Mouse (Mus musculus) cerebellum, postnatal 14 days (tissue): ENCODE results near the gene Gm38431.
A peak's percentile ranks its signal among the peaks of the same experiment; 100 is the strongest.

Experiments used
- DNase-seq, 2 experiments: peaks; one replicate each; pipeline ENCODE4 v3.0.0; 2021; ENCODE audit warnings: mixed read lengths in 2 of 2

Gm38431 gene

DNA sequence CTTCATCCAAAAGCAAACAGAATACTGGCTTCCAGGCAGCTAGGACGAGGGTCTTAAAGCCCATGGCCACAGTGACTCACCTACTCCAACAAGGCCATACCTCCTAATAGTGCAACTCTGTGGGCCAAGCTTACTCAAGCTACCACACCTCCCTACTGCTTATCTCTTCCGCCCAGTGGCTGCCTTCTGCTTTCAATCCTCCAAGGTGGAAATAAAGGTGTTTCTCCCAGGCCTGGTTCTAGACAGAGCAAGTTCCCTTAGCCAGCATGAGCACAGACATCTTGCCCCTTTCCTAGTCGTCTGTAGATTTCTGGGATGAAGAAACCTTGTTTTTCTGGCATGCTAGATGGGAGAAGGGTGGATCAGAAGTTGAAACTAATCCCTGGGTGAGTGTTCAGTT, 52.0 kb downstream of the Gm38431 start:
- no peak for DNase-seq

DNA sequence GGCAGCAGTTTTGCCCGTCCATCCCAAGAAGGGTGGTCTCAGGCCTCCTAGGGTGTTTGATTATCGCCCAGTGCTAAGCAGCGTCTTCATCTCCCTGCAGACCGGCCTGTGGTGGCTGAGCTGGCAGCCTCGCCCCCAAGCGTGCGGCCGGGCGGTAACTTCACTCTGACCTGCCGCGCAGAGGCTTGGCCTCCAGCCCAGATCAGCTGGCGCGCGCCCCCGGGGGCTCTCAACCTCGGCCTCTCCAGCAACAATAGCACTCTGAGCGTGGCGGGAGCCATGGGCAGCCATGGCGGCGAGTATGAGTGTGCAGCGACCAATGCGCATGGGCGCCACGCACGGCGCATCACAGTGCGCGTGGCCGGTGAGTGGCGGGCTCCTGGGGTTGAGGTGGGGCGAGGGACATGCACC, 54.3 kb downstream of the Gm38431 start:
- DNase-seq, result peak; percentile 49 to 51

DNA sequence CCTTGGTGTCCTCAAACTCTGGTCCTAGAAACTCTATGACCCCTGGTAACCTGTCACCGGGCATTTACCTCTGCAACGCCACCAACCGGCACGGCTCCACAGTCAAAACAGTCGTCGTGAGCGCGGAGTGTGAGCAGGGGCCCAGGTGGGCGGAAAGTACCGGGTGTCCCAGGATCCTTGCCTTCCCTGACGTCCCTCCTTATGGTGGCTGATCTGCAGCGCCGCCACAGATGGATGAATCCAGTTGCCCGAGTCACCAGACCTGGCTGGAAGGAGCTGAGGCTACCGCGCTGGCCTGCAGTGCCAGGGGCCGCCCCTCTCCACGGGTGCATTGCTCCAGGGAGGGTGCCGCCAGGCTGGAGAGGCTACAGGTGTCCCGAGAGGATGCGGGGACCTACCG, 55.1 kb downstream of the Gm38431 start:
- no peak for DNase-seq

DNA sequence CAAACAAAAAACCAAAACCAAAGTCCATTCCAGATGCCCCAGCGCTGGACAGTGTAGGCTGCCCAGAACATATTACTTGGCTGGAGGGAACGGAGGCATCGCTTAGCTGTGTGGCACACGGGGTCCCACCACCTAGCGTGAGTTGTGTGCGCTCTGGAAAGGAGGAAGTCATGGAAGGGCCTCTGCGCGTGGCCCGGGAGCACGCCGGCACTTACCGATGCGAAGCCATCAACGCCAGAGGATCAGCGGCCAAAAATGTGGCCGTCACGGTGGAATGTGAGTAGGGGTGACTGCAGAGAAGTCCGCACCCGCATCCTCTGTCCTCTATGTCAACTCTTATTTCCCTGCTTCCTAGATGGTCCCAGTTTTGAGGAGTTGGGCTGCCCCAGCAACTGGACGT, 55.6 kb downstream of the Gm38431 start:
- no peak for DNase-seq

DNA sequence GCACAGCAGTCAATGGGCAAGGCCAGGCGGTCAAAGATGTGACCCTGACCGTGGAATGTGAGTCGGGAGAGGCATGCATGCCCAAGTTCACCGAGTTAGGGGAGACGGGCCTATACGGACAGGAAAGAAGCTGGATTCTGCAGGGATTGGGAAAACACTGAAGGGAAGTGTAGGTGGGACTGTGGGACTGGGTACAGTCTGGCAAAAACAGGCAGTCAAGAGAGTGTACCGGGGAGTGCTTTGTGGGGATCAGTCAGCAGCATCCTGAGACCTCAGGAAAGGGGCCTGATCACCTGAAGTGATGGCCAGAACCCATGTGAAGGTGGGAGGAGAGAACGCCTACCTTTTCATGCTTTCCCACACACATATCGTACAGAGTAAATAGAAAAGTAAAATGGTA, 56.2 kb downstream of the Gm38431 start:
- DNase-seq, result no peak

DNA sequence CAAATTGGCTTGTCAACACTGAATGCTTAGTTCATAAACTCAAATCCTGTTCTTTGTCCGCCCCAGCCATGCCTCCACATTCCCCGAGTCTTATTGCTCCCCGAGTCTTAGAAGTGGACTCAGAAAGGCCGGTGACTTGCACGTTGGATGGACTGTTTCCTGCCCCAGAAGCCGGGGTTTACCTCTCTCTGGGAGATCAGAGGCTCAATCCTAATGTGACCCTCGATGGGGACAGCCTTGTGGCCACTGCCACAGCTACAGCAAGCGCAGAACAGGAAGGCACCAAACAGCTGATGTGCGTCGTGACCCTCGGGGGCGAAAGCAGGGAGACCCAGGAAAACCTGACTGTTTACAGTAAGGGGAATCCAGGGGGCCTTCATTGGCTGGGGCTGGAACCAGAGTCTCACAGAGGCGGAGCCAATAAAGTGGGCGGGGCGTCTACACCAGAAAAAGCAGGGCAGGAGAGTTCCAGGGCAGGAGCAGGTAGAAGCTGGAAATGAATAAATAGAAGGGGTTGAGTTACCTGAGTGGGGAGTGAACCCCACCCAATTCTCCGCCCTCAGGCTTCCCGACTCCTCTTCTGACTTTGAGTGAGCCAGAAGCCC, 57.2 kb downstream of the Gm38431 start:
- no peak for DNase-seq

DNA sequence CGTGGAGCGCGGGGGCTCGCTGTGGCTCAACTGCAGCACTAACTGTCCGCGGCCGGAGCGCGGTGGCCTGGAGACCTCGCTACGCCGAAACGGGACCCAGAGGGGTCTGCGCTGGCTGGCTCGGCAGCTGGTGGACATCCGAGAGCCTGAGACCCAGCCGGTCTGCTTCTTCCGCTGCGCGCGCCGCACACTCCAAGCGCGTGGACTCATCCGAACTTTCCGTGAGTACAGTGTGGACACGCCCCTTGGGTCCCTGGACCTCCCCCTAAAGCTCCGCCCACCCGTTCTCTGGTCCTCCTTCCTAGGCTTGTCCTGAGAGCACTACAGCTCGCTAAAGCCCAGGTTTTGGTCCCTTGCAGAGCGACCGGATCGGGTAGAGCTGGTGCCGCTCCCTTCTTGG, 58.7 kb downstream of the Gm38431 start:
- DNase-seq, result peak; percentile 45 to 47

DNA sequence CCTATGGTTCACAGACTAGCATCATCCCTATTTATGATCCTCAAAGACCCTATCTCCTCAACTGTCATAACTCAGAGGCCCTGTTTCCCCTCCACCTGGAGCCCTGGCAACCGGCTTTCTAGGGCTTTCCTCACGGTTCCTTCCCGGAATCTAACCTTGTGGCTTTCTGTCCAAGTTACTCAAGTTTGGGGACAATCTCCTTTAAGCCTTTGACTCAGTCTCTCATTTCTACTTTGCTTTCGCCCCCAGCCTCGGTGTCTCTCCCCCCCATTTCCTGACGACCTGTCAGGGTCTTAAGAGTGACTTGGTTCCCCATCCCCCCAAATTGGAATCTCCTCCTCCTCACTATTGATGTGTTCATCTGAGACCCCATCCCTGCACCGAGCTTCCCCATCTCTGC, 59.3 kb downstream of the Gm38431 start:
- DNase-seq, result no peak

DNA sequence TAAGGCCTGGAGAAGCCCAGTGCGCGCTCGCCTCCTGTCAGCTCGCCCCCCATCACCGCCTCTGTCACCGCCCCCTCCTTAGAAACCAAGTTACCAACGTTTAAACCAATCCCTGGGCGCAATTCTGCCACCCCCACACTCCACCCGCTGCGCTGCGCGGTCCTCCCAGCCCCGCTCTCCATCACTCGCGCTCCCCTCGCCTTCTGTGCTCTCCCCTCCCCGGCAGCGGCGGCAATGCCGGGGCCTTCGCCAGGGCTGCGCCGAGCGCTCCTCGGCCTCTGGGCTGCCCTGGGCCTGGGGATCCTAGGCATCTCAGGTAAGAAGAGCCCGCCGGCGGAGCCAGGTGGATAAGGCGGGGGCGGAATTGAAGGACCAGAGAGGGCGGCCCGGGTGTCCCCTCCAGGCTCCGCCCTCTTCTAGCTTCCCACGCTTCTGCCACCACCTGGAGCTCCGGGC, 59.9 kb downstream of the Gm38431 start, which contains the start of gene Icam5:
Icam5 (plus strand) TSS at position 178 of the 456 bp plus-strand sequence.
- peak; percentile 51 to 54 for DNase-seq

DNA sequence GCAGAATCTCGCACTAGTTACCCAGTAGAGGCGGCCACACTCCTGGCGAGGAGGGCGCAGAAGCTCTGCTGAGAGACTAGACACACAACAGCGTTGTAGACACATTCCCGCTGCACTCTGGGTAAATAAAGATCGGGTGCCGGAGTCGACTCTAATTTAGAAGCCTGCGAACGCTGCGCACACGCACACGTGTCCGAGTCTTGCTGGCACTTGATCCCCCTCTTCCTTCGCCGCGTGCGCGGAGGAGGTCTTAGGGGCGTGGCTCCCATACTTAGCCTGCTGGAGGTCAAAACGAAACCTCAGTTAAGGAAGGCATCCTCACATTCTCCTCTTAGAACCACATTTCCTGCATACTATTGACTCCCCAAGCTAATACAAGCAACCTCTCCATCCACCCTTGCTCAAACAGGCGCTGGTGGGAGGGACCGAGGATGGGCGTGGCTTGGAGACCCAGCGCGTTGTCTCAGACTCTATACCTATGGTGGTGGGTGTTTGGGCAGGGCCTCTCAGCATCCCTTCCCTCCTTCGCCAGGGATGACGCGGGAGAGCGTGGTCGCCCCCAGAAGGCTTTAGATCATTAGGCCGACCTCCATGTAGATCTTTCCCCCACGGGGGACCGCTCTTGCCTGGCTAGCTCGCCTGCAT, 60.4 kb downstream of the Gm38431 start:
- DNase-seq, result peak; percentile 59 to 61

DNA sequence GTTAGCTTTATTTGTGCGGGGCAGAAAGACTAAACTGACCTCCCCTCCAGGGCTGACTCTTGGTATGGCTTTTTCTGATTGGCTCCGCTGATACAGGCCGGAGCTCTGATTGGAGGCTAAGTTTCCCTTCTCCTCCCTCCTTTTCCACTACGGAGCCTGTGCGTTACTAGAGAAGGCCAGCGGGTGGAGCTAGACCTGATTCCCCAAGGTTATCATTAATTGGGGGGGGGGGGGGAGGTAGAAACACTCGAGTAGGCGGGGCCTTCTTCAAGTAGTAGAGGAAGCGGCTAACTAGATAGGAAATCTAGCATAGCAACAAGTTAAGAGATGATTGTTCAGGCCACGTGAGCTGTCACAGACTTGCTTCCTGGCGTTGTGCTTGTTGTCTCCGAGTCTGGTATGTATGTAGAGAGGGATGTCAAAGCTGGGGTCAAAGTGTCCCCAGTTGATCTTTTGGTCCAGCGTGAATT, 61.0 kb downstream of the Gm38431 start:
- peak; percentile 83 to 91 for DNase-seq

DNA sequence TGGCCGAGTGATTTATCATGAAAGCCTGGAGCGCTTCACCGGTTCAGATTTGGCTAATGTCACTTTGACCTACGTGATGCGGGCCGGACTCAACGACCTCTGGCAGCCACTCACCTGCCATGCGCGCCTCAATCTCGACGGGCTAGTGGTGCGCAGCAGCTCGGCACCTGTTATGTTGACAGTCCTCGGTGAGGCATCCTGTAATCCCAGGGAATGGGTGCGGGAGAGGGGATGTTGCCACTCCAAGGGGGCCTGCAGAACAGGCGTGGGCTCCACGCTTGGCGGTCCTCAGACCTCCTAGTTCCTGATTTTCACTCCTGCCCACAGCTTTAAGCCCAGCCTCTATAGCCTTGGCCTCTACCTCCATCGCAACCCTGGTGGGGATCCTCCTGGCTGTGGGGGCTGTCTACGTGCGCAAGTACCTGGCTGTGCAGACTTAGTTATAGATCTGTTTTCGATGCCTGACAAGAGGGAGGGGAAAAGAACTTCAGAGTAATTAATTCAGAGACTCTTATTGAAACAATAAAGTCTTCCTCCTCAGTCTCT, 61.7 kb downstream of the Gm38431 start:
- DNase-seq, result no peak

DNA sequence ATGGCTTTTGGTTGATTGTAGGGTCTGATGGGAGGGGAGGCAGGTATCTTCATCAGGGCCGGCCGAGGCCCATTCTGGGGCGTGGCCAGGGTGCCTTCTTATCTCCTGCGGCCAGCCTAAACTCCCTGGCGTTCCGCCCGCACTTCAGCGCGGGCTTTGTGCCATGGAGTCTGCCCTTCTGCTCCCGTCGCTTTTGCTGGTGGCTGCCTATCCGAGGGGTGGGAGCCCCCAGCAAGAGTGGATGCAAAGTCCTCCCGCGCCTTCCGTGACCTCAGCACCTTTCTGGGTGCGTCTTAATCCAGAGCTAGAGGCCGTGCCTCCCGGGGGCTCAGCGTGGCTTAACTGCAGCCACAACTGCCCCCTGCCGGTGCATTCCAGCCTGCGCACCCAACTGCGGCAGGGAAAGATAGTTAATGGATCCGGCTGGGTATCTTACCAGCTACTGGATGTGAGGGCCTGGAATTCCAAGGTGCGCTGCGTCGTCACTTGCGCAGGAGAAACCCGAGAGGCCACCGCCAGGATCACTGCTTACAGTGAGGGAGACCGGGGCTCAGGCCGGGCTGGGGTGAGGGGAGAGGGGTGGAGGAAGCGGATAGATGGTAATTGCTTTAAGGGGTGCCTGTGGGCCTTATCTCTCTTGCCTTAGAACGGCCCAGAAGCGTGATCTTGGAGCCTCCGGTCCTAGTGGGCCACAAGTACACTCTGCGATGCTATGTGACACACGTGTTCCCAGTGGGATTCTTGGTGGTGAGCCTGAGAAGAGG, 62.3 kb downstream of the Gm38431 start, which contains the start of gene Icam4:
Icam4 (plus strand) TSS at position 83 of the 764 bp plus-strand sequence.
- peak; percentile 68 to 78 for DNase-seq

DNA sequence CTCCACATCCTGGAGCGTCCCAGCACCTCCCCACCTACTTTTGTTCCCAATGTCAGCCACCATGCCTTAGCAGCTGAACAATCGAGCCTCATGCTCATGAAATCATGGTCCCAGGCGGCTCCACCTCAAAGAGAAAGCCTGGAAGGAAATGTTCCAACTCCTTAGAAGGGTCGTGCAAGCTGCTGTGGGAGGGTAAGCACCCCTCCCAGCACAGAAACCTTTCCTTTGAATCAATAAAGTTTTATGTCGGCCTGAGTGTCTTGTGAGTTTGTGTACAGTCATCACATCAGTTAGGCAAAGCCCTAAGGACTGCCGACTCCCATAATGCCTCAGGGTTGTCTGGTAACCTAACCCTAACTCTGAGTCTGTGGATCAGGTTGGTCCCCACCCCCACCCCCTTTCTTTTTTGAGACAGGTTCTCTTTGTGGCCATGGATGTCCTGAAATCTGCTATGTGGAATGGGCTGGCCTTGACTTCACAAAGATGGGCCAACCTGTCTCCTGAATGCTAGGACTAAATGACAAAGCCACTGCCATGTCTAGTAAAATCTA, 63.2 kb downstream of the Gm38431 start:
- DNase-seq, result no peak

DNA sequence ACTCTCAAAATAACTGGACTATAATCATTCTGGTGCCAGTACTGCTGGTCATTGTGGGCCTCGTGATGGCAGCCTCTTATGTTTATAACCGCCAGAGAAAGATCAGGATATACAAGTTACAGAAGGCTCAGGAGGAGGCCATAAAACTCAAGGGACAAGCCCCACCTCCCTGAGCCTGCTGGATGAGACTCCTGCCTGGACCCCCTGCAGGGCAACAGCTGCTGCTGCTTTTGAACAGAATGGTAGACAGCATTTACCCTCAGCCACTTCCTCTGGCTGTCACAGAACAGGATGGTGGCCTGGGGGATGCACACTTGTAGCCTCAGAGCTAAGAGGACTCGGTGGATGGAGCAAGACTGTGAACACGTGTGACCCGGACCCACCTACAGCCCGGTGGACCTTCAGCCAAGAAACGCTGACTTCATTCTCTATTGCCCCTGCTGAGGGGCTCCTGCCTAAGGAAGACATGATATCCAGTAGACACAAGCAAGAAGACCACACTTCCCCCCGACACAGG, 64.0 kb downstream of the Gm38431 start:
- DNase-seq, result peak in 1 of 2 experiments; percentile 38

DNA sequence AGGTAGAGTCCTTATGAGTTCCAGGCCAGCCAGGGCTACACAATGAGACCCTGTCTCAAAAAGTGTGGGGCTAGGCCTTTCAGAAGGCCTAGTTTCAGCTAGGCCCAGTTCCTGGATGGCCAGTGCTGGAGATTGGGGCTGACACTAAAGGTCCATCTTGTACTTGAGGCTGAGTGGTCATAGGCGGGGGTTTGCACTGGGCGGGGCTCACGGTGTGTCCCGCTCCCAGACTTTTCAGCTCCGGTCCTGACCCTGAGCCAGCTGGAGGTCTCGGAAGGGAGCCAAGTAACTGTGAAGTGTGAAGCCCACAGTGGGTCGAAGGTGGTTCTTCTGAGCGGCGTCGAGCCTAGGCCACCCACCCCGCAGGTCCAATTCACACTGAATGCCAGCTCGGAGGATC, 64.9 kb downstream of the Gm38431 start:
- DNase-seq, result no peak

DNA sequence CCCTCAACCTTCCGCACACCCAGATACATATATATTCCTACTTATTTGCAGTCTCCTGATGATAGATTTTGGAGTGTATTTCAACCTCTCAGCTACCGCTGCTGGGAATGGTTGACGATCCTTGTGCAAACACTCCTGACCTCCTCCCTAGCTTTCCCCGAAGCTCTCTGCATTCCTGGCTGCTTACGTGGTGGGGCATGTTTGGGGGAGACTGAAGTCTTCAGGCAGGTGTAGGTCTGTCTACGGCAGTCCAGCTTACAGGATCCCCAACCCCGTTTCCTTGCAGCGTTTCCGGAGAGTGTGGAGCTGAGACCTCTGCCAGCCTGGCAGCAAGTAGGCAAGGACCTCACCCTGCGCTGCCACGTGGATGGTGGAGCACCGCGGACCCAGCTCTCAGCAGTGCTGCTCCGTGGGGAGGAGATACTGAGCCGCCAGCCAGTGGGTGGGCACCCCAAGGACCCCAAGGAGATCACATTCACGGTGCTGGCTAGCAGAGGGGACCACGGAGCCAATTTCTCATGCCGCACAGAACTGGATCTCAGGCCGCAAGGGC, 66.5 kb downstream of the Gm38431 start:
- DNase-seq, result no peak

DNA sequence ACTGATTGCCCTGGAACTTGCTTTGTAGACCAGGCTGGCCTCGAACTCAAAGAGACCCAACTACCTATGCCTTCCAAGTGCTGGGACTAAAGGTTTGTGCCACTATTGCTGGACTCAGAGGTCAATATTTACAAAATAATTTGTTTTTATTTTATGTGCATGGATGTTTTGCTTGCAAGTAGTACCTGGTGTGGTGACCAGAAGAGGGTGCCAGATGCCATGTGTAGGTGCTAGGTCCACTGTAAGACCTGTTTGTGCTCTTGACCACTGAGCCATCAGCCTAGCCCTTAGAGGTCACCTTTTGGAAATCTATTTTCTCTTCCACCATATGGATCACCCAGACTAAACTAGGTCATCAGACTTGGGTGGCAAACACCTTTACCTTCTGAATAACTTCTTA, 69.1 kb downstream of the Gm38431 start:
- no peak for DNase-seq

DNA sequence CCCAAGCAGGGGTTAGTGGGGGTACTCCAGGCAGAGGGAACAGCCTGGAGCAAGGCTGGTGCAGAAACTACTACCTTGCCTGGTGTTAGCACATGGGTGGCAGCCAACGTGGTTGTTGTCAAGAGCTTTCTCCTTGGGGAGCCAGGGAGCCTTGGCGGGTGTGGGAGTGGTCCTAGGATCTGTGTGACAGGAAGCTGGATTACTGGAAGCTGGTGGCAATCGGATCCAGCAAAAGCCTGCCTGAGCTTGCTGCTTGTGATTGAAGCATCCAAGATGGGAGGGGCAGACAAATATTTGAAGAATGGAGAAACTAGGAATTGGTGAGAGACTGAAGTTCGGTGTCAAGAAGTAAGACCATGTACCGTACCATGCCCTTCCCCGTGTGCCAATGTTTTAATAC, 69.5 kb downstream of the Gm38431 start:
- no peak for DNase-seq

DNA sequence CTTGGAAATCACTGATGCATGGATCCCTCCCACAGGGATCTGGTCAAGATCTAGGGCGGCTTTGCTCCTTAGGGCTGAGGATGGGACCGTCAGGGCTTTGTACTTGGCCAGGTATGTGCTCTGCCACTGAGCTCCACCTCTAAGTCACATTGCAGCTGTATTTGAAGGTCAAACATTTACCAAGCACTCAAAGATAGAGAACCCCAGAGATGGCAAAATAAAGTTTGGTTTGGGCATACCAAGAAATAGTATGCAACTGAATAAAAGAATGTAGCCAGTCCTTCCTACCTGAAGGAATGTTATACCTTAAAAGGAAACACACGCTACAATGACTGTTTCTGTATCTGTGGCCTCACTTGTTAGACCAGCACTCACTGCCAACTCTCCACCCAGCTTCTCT, 70.4 kb downstream of the Gm38431 start:
- no peak for DNase-seq

DNA sequence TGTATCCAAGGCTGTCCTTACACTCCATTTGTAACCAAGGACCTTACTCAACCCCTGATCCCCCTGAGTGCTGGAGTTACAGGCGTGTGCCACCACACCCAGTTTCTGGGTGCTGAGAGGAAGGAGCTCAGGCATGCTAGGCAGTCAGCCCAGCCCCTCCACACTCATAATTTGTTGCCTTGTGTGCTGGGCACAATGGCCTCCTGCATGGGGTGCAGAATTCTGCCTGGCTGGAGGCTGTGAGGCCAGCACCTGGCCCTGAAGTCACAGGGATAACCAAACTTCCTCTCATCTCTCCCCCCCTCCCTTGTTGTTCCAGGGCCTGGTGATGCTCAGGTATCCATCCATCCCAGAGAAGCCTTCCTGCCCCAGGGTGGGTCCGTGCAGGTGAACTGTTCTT, 73.2 kb downstream of the Gm38431 start:
- no peak for DNase-seq
